Mouse (Mus musculus): Measurements from ENCODE around the gene Zbed6.

Zbed6 gene

GRCm38 (mm10) chr1:133663427-133663826, 2.7 kb upstream of the Zbed6 start:
- DNase-seq (ENCODE audit: low spot score in 2 of 2), result no peak

GRCm38 (mm10) chr1:133662941-133663340, 2.3 kb upstream of the Zbed6 start:
- no peak for DNase-seq (ENCODE audit: low spot score in 2 of 2)

DNA sequence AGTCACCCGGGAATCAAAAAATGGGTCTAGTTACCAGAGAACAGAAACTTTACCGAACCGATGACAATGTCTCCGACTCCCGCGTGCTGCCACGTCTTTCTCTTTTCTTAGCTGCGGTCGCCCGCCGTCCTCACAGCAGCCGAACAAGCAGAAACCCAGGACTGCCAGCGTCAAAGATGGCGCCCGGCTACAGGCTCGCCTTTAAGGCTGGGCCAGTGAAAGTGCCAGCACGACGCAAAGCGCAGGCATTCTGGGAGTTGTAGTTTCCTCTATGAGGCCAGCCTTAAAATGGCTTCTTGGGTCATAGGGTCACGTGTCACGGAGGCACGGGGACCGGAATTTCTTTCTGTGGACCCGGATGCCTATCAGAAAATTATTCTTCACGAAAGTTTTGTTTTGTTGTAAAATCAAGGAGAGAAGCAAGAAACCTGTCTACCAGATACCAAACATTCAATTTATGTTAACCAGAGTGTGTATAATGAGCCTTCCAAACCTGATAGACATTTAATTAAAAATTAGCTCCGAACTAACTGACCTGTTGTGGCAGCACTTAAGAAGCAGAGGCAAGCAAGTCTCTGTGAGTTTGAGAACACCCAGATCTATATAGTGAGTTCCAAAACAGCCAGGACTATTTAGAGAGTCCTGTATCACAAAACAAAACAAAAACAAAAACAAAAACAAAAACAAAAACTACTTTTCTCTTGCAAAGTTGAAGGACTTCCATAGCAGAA, 683 bp upstream of the Zbed6 start, which contains the start of gene Gm38394:
TSS of gene Gm38394 (minus strand) at position 116 of the 731 bp plus-strand sequence.
- peak; percentile 87 to 93 for DNase-seq (ENCODE audit: low spot score in 2 of 2)

- DNase-seq (ENCODE audit: low spot score in 2 of 2), result no peak
These were observed 1.8 kb downstream of the Zbed6 start for GRCm38 (mm10) chr1:133658878-133659277.

DNA sequence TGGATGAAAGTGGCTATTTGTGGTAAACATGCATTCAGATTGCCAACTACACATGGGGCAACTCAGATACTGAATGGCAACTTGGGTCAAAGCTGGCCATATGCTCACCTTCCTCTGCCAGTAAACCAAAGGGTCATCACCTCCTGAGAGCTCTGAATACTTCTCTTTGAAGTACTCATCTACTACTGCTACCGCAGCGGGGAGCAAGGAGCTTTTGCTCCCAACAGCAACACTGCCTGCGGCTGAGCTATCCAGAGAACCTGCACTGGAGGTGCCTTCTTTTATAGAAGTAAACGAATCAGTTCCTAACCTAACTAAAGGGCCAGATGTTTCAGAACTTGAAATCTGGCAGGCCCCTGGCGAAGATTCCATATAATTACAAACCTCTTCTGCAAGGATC, 3.9 kb downstream of the Zbed6 start:
- DNase-seq (ENCODE audit: low spot score in 2 of 2), result no peak

- no peak for DNase-seq (ENCODE audit: low spot score in 2 of 2)
These were observed 7.7 kb downstream of the Zbed6 start for GRCm38 (mm10) chr1:133653033-133653432.

- DNase-seq (ENCODE audit: low spot score in 2 of 2), result no peak
These were observed 10.2 kb downstream of the Zbed6 start for GRCm38 (mm10) chr1:133650288-133651055.

DNA sequence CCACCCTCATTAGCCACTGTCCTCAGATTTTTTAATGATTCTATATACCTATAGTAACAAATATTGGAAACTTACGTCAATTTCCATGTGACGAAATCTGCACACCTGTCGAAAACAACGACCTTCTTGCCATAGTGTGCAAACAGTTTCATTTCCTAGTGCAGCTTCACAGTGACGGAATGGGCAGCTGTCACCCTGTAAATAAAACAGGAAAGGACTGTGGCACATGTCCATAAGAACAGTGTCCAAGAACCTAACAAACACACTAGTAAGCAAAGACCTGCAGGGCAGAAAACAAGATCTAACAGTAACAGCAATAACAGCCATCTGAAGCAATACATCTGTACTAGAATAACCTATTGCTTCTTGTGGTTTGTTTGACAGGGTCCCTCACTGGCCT, 15.0 kb downstream of the Zbed6 start:
- DNase-seq (ENCODE audit: low spot score in 2 of 2), result no peak

DNA sequence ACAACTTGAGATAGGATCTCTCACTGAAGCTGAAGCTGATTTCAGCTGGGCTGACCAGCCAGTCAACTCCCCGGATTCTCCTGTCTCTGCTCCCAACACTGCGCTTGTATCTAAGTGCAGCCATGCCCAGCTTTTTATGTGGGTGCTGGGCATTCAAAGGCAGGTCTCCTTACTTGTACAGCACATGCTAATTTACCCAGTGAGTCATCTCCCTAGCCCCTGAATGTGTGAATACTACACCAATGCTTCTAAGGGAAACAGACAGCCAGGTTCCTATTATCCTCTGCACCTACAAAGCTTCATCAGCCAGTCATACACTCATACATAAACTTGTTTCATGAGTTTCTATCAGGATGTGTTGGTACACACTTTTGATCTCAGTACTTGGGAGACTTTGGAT, 19.5 kb downstream of the Zbed6 start:
- DNase-seq (ENCODE audit: low spot score in 2 of 2), result no peak

DNA sequence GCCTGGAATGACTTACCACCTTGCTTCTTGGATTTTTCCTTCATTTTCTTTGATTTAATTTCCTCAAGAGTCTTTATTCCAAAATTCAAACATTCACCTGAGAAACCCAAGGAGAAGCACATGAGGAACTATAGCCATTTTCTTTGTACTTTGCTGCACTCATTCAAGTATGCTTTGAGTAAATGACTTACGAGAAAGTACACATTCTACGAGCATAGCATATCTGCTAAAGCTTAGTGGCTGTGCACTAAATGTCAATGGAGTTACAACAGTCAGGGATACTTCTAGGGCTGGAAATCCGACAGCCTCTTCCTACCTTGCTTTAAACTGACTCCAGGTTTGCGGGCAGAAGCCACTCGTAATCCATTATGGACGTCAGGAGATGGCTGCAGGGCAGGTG, 22.2 kb downstream of the Zbed6 start:
- DNase-seq (ENCODE audit: low spot score in 2 of 2), result no peak

- DNase-seq (ENCODE audit: low spot score in 2 of 2), result no peak
These were observed 28.5 kb downstream of the Zbed6 start for GRCm38 (mm10) chr1:133632168-133632567.

- no peak for DNase-seq (ENCODE audit: low spot score in 2 of 2)
These were observed 35.6 kb downstream of the Zbed6 start for GRCm38 (mm10) chr1:133625052-133625451.

DNA sequence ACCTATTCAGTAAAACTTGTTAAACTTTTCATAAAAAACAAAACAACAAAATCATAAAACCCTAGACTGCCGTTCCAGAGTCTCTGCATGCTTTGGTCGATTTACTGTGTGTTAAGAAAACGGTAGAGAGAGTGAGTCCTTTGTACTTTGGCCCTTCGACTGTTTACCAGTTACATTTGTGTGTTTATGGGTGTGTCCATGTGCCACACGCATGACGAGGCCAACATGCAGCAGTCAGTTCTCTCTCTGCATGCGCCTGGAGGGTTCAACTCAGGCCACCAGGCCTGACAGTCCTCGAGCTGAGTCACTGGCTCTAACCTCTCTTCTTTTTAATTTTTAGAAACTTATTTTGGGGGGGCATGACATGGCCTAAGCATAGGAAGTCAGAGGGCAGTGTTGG, 42.4 kb downstream of the Zbed6 start:
- no peak for DNase-seq (ENCODE audit: low spot score in 2 of 2)

- no peak for DNase-seq (ENCODE audit: low spot score in 2 of 2)
These were observed 42.8 kb downstream of the Zbed6 start for GRCm38 (mm10) chr1:133617908-133618307.

DNA sequence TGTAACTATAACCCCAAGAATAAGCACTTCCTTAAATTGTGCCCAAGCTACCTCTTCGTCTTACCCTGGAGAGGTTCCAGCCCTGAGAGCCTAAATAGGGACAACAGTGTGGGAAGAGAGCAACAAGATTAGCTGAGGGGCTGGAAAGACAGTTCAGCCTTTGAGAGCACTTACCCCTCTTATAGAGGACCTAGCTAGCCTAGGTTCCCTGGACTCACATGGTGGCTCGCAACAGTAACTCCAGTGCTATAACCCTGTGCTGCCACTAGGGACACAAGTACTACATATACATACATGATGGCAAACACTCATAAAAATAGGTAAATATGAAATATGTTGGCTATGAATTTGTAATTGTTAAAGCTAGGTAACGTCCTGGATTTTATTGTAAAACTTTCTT, 46.9 kb downstream of the Zbed6 start:
- DNase-seq (ENCODE audit: low spot score in 2 of 2), result peak in 1 of 2 experiments; percentile 37

DNA sequence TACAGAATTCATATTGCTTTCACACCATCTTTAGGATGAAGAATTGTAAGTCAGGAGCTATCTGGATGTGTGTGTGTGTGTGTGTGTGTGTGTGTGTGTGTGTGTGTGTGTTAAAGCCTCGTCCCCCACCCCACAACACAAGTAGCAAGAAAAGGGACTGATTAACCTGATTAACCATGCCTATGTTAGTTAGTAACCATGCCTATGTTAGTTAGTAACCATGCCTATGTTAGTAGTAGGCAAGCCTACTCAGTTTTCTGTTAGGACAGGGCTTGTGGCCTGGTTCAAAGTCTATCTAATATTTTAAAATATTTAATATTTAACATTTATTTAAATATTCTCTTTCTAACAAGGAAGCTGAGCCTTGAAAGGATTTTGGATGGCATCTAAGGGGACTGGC, 49.2 kb downstream of the Zbed6 start:
- DNase-seq (ENCODE audit: low spot score in 2 of 2), result no peak

GRCm38 (mm10) chr1:133610601-133611000, 50.1 kb downstream of the Zbed6 start:
- DNase-seq (ENCODE audit: low spot score in 2 of 2), result no peak

DNA sequence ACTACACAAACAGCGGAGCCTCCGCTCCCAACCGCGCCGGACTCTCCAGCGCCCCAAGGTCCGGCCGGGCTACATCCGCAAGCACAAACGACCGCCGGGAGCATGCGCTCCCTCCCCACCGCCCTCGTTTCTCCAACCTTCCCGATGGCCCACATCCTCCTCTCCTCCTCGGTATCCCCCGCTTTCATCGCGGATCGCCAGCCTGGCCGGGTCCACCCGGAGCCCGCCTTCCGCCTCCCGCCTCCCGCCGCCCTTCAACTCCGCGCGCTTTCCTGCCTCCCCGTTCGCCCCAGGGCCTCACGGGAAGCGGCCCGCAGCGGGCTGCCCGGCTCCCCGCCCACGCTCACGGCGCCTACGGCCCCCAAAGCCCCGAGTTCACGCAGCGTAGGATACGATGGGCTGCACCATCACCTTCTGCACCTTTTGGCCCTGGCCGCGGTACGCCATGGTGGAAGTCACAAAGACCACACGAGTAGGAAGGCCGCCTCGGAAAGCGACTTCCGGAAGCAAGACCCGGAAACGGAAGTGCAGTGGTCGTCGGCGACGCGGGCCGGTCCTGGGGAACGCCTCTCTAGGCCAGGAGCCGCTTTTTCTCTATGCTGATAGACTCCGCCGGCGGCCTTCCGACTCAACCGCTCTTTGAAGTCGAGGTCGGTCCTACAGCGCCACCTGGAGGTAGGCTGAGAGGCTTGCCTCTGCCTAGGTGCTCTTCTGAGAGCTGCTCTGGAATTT, 50.7 kb downstream of the Zbed6 start, which contains the start of gene Snrpe:
TSS of gene Snrpe (minus strand) at position 521 of the 732 bp plus-strand sequence.
- peak; percentile 94 to 98 for DNase-seq (ENCODE audit: low spot score in 2 of 2)

Data from spleen, postnatal 10 days (tissue).